Mouse (Mus musculus) thymus, postnatal 36 days (tissue): ENCODE measurements around the gene Zfp598.
"Not testable (repeated sequence)": the region's sequence is repeated elsewhere in the genome, so short reads cannot be mapped to it uniquely, and the experiment has no call there.

ENCODE experiments used
- DNase-seq, 2 experiments: peaks; one replicate each; pipeline ENCODE4 v3.0.0; 2022; ENCODE audit warnings: mixed read lengths in 2 of 2

The Zfp598 gene

DNA sequence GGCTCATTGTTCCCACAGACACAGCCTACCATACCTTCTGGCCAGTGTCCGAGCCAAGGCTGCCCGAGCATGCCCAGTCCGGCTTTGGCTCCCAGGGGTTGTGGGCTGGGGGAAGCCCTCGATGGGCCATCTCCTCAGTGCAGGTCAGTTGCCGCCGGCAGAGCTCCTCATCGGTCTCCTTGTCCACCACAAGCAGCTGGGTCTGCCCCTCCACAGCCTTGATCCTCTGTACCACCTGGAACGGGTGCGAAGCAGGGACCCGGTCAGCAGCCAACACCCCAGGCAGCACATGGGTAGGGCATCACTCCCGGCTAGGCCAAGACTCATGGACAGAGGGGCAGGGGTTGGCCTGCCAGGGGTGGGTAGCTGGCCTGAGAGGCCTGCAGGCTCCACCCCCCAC, 22.0 kb upstream of the Zfp598 start:
- DNase-seq: no peak

GRCm38 (mm10) chr17:24648731-24649377, 20.6 kb upstream of the Zfp598 start:
- DNase-seq: no peak

- peak in 1 of 2 experiments; percentile 36 for DNase-seq
Observed at GRCm38 (mm10) chr17:24649581-24650069, 19.9 kb upstream of the Zfp598 start.

- DNase-seq: peak; percentile 31 to 40
Observed at GRCm38 (mm10) chr17:24650070-24650616, 19.3 kb upstream of the Zfp598 start, which contains the start of gene Slc9a3r2. Slc9a3r2 (minus strand) TSS chr17:24650327.

GRCm38 (mm10) chr17:24650766-24651165, 18.7 kb upstream of the Zfp598 start:
- no peak for DNase-seq

GRCm38 (mm10) chr17:24651835-24652234, 17.7 kb upstream of the Zfp598 start:
- DNase-seq: no peak

DNA sequence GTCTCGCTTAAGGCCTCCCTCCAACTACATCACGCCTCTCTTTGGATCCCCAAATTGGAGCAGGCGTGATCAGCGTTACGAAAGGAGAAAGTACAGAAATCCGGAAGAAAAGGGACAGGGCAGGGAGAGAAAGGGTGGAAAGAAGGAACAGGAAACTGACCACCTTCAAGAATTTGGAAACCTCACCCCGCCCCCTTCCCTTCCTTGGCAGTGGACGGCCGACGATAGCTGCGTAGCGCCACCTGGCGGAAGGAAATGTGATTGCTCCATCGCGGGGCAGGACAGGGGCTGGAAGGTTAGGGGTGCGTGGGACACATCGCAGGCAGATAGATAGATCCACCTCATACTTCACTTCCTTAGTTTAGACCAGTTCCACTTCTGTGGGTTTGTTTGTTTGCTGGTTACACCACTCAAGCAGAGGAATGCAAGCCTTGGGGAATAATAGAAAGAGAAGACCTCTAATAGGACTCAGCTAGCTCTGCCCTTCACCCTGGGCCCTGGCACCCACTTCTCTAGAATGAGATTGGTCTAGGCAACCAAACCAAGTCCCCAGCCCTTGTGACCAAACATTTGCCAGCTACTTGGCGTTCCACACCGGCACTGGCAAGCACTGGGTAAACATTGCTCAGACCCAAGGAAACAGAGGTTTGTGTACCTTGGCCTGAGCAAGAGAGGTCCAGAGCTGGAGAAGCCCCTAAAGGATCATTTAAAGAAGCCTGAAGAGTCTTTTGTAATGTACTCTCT, 15.3 kb upstream of the Zfp598 start:
- DNase-seq: peak; percentile 65 to 69

GRCm38 (mm10) chr17:24654969-24655368, 14.5 kb upstream of the Zfp598 start:
- no peak for DNase-seq

DNA sequence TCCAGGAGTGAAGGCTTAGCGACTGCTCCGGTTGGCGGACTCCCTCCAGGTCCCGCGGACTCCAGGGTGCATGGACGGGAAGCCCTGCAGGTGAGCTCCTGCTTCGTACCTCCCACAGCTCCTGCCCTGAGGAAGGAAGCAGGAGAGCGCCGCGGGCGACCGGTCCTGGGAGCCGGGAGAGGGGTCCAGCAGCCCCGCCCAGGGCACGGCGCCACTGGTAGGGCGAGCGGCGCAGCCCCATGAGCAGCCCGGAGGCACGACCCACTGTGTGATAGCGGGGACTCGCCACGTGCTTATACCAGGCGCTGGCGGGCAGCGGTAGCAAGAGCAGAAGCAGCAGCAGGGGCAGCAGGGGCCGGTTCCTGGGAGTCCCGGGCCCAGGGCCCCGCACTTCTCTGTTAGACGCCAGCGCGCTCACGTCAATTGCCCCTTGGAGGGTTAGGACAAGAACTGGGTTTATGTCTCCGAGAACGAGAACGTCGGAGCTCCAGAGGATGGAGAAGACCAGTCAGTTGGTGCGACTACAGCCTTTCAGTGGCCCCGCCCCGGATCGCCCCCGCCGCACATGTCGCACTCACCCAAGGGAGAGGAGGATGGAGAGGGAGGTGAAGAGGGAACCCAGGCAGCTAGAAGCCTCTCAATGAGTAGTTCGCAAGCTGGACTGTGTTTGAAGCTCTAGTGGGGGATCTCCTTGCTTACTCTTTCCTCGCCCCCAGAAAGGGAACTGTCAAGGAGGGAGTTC, 11.3 kb upstream of the Zfp598 start, which contains the start of gene Npw:
TSS of gene Npw (minus strand) at position 441 of the 742 bp plus-strand sequence.
- DNase-seq: peak in 1 of 2 experiments; percentile 23

- not testable (repeated sequence) for DNase-seq
Observed at GRCm38 (mm10) chr17:24667011-24667410, 2.5 kb upstream of the Zfp598 start.

- peak; percentile 53 to 57 for DNase-seq
Observed at GRCm38 (mm10) chr17:24667416-24667815, 2.1 kb upstream of the Zfp598 start.

DNA sequence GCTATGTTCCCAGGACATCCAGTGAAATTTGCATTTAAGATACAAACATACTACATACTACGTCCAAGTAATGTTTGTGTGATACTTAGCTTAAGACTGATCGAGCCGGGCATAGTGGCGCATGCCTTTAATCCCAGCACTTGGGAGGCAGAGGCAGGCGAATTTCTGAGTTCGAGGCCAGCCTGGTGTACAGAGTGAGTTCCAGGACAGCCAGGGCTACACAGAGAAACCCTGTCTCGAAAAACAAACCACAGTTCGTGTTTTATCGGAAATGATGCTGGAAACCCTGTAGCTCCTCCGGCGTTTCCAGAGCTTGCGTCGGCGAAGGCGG, 308 bp upstream of the Zfp598 start:
- DNase-seq: not testable (repeated sequence)

- no peak for DNase-seq
Observed at GRCm38 (mm10) chr17:24670246-24670844, 858 bp downstream of the Zfp598 start.

- no peak for DNase-seq
Observed at GRCm38 (mm10) chr17:24671346-24671745, 1.9 kb downstream of the Zfp598 start.

DNA sequence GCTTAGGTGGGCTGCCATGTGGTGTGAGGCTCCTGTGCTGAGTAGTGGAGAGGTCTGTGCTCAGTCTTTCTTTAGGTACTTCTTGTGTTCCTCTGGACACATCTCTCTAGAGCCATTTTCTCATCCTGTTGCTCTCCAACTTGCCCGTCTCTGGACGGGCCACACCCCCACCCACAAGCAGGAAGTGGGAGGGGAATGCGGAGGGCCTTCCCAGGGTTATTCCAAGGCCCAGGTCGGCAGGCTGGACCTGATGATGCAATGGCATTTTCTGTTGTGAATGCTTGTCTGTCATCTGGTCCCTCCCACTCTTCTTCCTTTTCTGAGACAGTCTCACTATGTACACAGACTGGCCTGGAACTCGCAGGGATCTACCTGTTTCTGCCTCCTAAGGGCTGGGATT, 2.7 kb downstream of the Zfp598 start:
- no peak for DNase-seq

DNA sequence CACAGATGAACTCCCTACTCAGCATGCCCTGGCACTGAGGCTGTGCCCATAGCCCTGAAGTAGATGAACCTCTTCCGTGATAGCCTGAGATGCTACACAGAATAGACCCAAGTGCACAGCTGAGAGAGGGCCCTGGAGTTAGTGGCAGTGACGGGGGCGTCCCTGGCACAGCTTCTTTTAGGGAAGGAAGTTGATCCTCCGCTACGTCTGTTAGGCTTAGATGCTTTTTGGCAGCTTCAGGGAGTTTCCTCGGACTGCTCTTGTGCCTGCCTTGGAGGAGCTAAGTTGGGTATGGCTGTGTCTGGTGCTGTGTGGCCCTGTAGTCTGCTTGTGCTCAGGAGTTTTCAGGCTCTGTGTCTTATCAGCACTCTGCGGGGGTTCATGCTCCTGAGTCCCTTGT, 4.8 kb downstream of the Zfp598 start:
- no peak for DNase-seq

- DNase-seq: peak; percentile 58 to 71
Observed at GRCm38 (mm10) chr17:24676187-24676586, 6.7 kb downstream of the Zfp598 start.

GRCm38 (mm10) chr17:24676877-24677276, 7.4 kb downstream of the Zfp598 start:
- no peak for DNase-seq

DNA sequence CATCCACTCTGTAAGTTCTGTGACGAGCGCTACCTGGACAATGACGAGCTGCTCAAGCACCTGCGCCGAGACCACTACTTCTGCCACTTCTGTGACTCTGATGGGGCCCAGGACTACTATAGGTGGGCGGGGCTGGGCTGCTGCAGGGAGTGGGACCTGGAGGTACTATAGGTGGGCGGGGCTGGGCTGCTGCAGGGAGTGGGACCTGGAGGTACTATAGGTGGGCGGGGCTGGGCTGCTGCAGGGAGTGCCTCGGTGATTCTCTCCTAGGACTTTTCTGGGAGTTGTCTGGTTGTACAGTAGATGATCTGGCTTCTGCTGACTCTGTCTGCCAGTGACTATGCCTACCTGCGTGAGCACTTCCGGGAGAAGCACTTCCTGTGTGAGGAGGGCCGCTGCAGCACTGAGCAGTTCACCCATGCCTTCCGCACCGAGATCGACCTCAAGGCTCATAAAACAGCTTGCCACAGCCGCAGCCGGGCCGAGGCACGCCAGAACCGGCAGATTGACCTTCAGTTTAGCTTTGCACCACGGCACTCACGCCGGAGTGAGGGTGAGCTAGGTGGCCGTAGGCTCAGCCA, 8.1 kb downstream of the Zfp598 start:
- DNase-seq: no peak

- peak; percentile 35 to 56 for DNase-seq
Observed at GRCm38 (mm10) chr17:24686514-24686913, 17.0 kb downstream of the Zfp598 start.

- peak; percentile 63 to 73 for DNase-seq
Observed at GRCm38 (mm10) chr17:24687146-24687595, 17.7 kb downstream of the Zfp598 start.

DNA sequence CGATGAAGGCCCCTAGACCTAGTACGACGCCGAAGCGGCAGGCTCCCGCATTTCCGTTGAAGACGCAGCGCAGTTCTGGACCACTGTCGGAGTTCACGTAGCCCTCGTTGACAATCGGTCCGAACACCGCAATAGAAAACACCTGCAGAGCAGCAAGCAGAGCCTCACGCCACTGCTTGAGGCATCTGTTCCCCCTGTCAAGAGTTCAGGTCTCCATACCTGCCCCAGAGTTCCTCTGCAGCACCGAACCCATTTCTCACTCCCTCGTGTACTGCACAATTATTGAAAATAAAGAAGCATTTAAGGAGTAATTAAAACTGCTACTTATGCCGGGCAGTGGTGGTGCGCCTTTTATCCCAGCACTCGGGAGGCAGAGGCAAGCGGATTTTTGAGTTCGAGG, 18.1 kb downstream of the Zfp598 start:
- DNase-seq: no peak
